Mouse (Mus musculus): ENCODE data around the gene Spsb4. TPM values are rescaled to one million over a fixed set of nuclear protein-coding genes. Genes with fewer than 3 reads are reported as not detected.

Spsb4 gene
- polyA plus RNA-seq, 1 experiment from 2014 or later: 58.0 TPM

DNA sequence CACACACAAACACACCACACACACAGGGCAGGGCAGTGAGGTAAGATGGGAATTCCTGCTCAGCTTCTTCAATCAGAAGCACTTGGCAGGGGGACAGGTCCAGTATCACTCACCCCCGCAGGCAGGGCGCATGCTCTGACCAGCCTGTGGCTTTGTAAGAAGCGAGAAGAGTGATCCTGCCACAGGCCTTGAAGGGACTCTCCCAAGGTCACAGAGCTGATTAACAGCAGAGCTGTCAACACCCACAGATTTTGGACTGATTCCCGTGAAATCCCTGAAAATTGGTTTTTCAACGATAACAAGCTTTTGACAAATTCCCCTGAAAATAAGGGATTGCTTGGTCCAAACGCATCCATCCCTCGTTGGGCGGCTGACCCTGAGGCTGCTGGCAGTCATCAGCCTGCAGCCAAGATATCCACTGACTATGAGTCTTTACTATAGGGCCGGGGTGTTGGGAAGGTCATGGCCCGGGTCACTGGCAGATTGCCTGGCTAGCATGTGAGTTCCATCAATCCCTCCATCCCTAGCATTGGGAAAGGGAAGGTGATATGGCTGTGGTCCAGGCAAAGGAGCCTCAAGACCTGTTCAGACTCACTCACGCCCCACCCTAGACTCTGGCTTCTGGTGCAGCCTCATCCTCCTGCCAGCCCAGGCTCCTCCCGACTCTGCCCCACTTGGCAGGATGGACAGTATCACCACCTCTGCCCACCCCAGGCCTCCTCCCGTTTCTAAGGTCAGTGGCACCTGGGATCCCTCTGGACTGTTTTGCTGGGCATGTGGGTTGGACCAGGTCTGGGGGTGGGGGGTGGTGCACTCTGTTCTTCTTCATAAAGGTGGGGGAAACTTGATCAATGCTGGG, 41.1 kb downstream of the Spsb4 start:
- Histone ChIP-seq H3K27me3 (no peaks in the 10 kb centered on the region), H3K9ac (no peak overlapping the region), H3K36me3 (no peaks in the 10 kb centered on the region), H3K4me3 (replicated peaks) (no peak overlapping the region), H3K27ac (no peak overlapping the region), H3K4me2 (no peak overlapping the region), H3K9me3 (replicated peaks) (no peaks in the 10 kb centered on the region), H3K4me1 (peaks cover 69% of the 10 kb centered on the region)
- ATAC-seq (replicated peaks; ENCODE audit: low FRiP score): no peak
- WGBS: 40% methylated on average over 13 of the region's 13 CpGs

DNA sequence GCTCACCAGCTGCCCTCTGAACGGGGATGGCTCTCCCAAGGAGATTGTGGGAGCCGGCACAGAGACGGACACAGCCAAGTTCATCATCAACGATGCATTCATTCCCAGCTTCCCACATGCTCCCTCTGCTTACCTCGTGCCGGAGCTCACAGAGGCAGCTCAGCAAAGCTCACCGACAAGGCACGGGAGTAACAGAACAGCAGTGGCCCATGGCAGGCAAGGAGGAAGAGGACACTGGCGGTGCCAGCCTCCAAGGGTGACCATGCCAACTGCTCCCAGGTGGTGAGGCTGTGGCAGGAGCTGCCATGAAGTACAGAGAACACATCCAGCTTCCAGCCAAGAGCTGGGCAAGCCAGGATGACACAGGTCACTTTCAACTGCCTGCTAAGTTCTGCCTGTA, 45.6 kb downstream of the Spsb4 start:
- Histone ChIP-seq H3K4me1 (peaks cover 39% of the 10 kb centered on the region), H3K4me2 (no peak overlapping the region), H3K36me3 (no peaks in the 10 kb centered on the region), H3K27me3 (no peaks in the 10 kb centered on the region), H3K9ac (no peak overlapping the region), H3K27ac (0 out of 2 replicates have a peak overlapping the region, but pooled peaks have one; percentile 32), H3K9me3 (replicated peaks) (no peaks in the 10 kb centered on the region), H3K4me3 (replicated peaks) (no peak overlapping the region)
- no peak for ATAC-seq (replicated peaks; ENCODE audit: low FRiP score)
- WGBS: 59% methylated on average over 9 of the region's 9 CpGs

DNA sequence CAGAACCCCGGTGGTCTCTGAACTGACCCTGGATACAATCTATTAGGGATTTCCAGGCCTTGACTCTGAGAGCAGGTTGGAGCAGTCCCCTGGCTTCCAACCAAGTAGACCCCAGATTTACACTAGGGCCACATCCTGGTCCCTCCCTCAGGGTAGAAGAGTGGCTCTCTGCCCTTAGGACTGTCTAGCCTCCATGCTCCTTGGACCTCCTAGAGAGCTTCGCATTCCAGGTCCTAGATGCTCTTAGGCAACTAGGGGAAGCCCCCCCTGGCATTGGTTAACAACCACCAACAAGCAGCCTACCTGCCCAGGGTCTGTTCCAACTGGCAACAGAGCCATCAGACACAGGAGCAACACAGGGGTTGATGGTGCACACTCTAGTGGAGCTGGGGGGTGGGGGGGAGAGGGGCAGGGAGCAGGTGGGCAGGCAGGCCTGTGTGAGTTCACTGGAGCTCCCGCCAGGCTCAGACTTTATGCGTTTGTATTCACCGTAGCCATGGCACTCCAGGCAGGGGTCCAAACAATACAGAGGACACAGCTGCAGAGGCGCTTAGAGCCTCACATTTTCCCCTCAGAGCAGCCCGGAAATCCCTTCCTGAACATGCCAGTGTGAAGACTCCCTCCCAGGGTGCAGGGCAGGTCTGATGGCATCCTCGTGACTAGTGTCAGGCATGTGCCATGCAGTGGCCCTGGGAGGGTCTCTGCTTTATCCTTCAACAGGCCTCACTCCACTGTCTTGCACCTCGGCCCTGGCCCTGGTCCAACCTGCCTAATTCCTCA, 46.8 kb downstream of the Spsb4 start:
- WGBS: 55% methylated on average over 9 of the region's 9 CpGs
- H3K9ac ChIP-seq: no peak overlapping the region
- ATAC-seq (replicated peaks; ENCODE audit: low FRiP score): peak; percentile 59
- H3K36me3 ChIP-seq: no peaks in the 10 kb centered on the region
- 0 out of 2 replicates have a peak overlapping the region, but pooled peaks have one; percentile 32 for H3K27ac ChIP-seq
- no peak overlapping the region for H3K4me3 ChIP-seq (replicated peaks)
- H3K4me2 ChIP-seq: no peak overlapping the region
- H3K4me1 ChIP-seq: peaks cover 32% of the 10 kb centered on the region
- no peaks in the 10 kb centered on the region for H3K9me3 ChIP-seq (replicated peaks)
- H3K27me3 ChIP-seq: no peaks in the 10 kb centered on the region

DNA sequence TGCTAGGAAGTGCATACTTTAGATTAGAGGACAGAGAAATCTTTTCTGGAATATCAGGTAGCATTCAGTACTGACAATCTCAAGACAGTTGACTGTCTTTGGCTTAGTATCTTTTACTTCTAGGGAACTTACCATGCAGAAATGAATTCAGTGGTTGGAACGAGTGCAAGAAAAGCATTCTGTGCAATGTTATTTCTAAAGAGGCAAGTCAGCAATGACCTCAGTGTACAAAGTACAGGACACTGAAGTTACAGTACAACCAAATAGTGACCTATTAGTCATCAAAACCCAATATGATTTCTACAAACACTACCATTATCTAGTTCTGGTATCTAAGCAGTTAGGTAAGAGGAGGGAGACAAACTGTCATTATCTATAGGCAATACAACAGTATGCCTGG, 51.1 kb downstream of the Spsb4 start:
- Histone ChIP-seq H3K27ac (peak overlapping the region; percentile 83), H3K4me1 (peaks cover 52% of the 10 kb centered on the region), H3K4me3 (replicated peaks) (no peak overlapping the region), H3K27me3 (no peaks in the 10 kb centered on the region), H3K4me2 (no peak overlapping the region), H3K9ac (no peak overlapping the region), H3K9me3 (replicated peaks) (no peaks in the 10 kb centered on the region), H3K36me3 (no peaks in the 10 kb centered on the region)
- WGBS: 38% methylated on average over 1 of the region's 1 CpGs
- no peak for ATAC-seq (replicated peaks; ENCODE audit: low FRiP score)

DNA sequence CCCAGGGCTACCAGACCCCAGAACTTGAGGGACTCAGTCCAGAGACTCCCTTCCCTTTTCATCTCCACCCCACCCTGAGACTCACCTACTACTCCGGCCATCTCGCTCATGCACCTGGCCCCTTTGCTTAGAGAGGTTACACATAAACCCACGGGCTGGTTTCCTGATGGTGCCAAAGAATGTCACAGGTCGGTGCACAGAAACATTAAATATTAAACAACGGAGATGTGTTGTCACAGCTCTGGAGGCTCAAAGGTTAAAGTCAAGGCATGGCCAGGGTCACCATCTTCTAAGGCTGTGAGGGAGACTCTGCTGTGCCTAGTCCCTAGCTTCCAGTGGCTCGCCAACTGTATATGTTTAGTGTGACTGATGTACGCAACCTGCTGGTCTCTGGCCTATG, 52.2 kb downstream of the Spsb4 start:
- no peaks in the 10 kb centered on the region for H3K9me3 ChIP-seq (replicated peaks)
- no peaks in the 10 kb centered on the region for H3K27me3 ChIP-seq
- no peaks in the 10 kb centered on the region for H3K36me3 ChIP-seq
- 0 out of 2 replicates have a peak overlapping the region, but pooled peaks have one; percentile 9 for H3K4me2 ChIP-seq
- H3K4me3 ChIP-seq (replicated peaks): no peak overlapping the region
- peak overlapping the region; percentile 83 for H3K27ac ChIP-seq
- H3K4me1 ChIP-seq: peaks cover 52% of the 10 kb centered on the region
- peak; percentile 33 for ATAC-seq (replicated peaks; ENCODE audit: low FRiP score)
- H3K9ac ChIP-seq: no peak overlapping the region
- WGBS: 62% methylated on average over 7 of the region's 7 CpGs

DNA sequence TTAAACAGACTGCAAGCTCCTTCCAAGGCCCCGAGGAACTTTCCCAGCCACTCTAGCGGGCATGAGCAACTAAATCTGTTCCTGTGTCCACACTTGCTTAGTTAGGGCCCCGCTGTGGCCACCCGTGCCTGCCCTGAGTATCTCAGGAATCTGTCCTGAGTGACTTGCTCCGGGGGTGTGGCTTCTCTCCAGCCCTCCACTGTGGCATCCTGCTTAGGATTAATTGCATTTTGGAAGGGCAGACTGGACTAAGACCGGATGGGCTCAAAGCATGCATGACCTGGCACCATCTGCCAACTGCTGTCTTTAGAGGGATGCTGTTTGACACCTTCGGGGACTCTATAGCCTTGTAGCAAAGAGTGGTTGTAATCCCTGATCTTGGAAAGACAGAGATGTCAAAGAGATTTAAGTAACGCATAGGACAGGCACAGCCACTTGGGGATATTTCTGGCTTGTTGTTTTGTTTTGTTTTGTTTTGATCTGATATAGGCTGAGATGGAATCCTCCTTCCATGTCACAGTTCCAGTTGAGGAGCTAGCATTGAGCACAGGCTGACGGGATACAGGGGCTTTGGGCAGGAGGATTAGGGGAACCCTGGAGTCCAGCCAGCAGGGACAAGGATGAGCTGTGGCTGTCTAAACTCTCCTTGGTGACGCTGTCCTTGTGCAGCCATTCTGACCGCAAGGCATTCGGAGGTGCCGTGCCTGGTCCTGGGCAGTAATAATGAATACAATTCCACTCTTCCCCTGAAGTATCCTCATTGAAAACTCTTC, 55.0 kb downstream of the Spsb4 start:
- H3K4me3 ChIP-seq (replicated peaks): no peak overlapping the region
- H3K27me3 ChIP-seq: no peaks in the 10 kb centered on the region
- WGBS: 41% methylated on average over 13 of the region's 13 CpGs
- H3K4me2 ChIP-seq: no peak overlapping the region
- ATAC-seq (replicated peaks; ENCODE audit: low FRiP score): peak; percentile 41
- peaks cover 71% of the 10 kb centered on the region for H3K4me1 ChIP-seq
- no peaks in the 10 kb centered on the region for H3K9me3 ChIP-seq (replicated peaks)
- no peaks in the 10 kb centered on the region for H3K36me3 ChIP-seq
- H3K27ac ChIP-seq: peak overlapping the region; percentile 78
- no peak overlapping the region for H3K9ac ChIP-seq

DNA sequence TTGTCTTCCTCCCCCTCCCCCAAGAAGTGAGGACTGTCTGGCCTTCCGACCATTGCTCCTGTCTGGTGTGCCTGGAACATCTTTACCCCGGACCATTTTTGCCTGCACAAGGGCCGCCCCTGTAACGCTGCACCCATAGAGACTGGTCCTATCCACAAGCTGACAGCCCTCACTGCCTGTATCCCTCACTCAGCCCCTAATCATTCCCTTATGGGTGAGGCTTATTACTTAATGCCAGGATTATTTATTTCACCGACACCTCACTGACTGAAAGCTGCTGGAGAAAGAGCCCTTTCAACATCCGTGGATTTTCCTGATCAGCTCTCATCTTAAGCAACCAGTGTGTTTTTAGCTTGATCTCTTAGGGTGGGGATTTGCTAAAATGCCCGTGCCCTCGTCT, 55.9 kb downstream of the Spsb4 start:
- Histone ChIP-seq H3K9me3 (replicated peaks) (no peaks in the 10 kb centered on the region), H3K4me1 (peaks cover 77% of the 10 kb centered on the region), H3K27ac (peak overlapping the region; percentile 78), H3K36me3 (no peaks in the 10 kb centered on the region), H3K4me3 (replicated peaks) (no peak overlapping the region), H3K9ac (no peak overlapping the region), H3K27me3 (no peaks in the 10 kb centered on the region), H3K4me2 (no peak overlapping the region)
- ATAC-seq (replicated peaks; ENCODE audit: low FRiP score): no peak
- 52% methylated on average over 8 of the region's 8 CpGs for WGBS

DNA sequence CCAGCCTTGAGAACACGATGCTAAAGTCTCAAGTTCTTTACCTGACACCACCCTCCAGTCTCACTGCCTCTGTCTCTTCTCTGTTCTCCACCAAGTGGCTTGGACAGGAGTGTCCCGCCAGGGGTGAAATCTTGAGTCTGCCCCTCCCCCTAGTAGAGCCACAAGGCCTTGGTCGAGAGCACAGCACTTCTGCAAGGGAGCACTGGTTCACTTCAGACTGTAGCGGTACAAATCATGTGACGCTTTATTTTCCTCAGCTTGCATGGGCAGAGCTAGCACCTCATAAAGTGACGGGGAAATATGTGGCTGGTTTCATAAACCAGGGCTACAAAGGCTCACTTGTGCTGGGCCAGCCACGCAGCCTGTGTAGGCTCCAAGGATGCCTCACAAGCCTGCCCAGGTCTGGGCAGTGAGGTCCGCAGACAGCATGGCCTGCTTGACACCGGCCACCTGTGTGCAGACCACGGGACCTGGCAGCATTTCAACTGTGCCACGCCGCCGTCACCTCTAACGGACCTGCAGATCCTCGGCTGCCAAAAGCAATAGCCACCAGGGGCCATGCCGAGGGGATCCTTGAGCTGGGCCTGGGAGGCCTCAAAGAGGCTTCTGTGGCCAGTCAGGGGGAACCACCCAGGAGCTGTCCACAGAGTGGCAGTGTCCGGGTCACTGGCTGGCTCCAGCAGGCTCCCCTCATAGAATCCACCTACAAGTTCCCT, 56.5 kb downstream of the Spsb4 start:
- Histone ChIP-seq H3K9me3 (replicated peaks) (no peaks in the 10 kb centered on the region), H3K27me3 (no peaks in the 10 kb centered on the region), H3K9ac (no peak overlapping the region), H3K4me2 (no peak overlapping the region), H3K27ac (peak overlapping the region; percentile 78), H3K4me3 (replicated peaks) (no peak overlapping the region), H3K4me1 (peaks cover 83% of the 10 kb centered on the region), H3K36me3 (no peaks in the 10 kb centered on the region)
- WGBS: 36% methylated on average over 17 of the region's 17 CpGs
- ATAC-seq (replicated peaks; ENCODE audit: low FRiP score): peak; percentile 79

DNA sequence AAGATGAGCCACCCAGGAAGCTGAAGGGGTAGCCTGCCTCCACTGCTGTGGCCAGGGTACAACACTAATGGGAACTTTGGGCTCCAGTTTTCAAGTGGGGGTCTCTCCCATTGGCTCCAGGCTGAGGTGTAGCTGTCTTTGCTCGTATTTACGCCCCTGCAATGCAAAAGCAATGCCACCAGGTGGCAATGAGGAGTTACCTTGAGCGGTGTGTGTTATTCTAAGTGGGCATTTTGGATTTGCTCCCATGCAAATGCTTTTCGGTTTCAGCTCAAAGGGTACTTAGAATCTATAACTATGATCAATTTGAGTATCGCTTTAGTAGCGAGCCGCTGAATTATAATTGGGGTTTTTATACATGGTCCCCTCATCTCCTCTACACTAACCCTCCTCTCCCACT, 57.6 kb downstream of the Spsb4 start:
- Histone ChIP-seq H3K9ac (no peak overlapping the region), H3K27me3 (no peaks in the 10 kb centered on the region), H3K4me3 (replicated peaks) (no peak overlapping the region), H3K27ac (peak overlapping the region; percentile 78; the same call in 1 of the 2 replicates), H3K4me1 (peaks cover 83% of the 10 kb centered on the region), H3K36me3 (no peaks in the 10 kb centered on the region), H3K9me3 (replicated peaks) (no peaks in the 10 kb centered on the region), H3K4me2 (no peak overlapping the region)
- ATAC-seq (replicated peaks; ENCODE audit: low FRiP score): no peak
- 65% methylated on average over 7 of the region's 7 CpGs for WGBS

DNA sequence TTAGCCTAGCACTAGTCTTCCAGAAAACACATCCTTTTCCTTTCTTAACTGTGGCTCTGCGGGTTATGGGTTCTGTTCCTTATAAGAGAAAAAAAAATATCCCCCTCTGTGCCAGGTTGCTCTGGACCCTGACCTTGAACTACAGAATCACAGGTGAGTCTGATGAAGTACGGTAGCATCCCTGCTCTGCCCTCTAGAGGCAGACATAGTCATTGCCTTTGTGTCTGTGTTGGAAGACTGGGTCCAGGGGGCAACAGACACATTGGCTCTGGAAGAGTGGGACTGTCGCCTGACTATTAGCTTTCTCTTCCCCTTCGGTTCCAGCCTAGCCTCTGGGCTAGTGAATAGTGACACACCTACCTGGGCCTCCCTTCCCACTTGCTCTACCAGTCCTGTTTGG, 58.4 kb downstream of the Spsb4 start:
- Histone ChIP-seq H3K4me3 (replicated peaks) (no peak overlapping the region), H3K4me1 (peaks cover 86% of the 10 kb centered on the region), H3K4me2 (no peak overlapping the region), H3K9me3 (replicated peaks) (no peaks in the 10 kb centered on the region), H3K27ac (no peak overlapping the region), H3K36me3 (no peaks in the 10 kb centered on the region), H3K27me3 (0 out of 2 replicates have a peak, but pooled peaks cover 4% of the 10 kb centered on the region), H3K9ac (no peak overlapping the region)
- 78% methylated on average over 4 of the region's 4 CpGs for WGBS
- ATAC-seq (replicated peaks; ENCODE audit: low FRiP score): no peak

DNA sequence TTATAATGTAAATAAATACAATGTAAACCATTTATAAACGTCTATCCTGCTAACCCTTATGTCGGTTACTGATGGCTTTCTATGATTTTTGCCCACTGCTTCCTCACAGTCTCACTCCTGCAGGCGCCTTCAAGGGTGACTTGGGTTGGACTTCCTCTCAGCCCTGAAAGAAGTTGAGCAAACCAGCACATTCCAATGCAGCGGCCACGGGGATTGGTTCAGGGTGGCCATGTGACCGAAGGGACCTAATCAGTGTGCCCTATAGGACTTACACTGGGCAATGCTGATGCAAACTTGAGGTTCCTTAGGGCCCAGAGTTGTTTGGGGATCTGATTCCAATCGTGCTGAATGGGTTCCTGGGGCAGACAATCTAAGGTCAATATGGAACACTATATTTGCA, 59.2 kb downstream of the Spsb4 start:
- Histone ChIP-seq H3K9me3 (replicated peaks) (no peaks in the 10 kb centered on the region), H3K4me1 (peaks cover 90% of the 10 kb centered on the region), H3K27ac (no peak overlapping the region; the same call in 1 of the 2 replicates), H3K36me3 (no peaks in the 10 kb centered on the region), H3K4me3 (replicated peaks) (no peak overlapping the region), H3K9ac (no peak overlapping the region), H3K4me2 (no peak overlapping the region), H3K27me3 (0 out of 2 replicates have a peak, but pooled peaks cover 7% of the 10 kb centered on the region)
- no peak for ATAC-seq (replicated peaks; ENCODE audit: low FRiP score)
- WGBS: 85% methylated on average over 7 of the region's 7 CpGs
